Mouse (Mus musculus) small intestine, adult 10 weeks (tissue): ENCODE results near the gene Dnah3. TPM values are rescaled to one million over a fixed set of nuclear protein-coding genes. Genes with fewer than 3 reads are reported as not detected.

Experiments
- polyA plus RNA-seq: library from polyadenylated mRNA; stranded (reverse); fragments of 350-450 nt; fragmentation: Illumina TruSeq; extraction: RNeasy Lipid Tissue Mini Kit (QIAGEN cat#74804); gene quantifications from one replicate; pipeline ENCODE4 v1.2.3, GENCODE M21; 2014; ENCODE audit warnings: low replicate concordance

The Dnah3 gene
- polyA plus RNA-seq: not detected

GRCm38 (mm10) chr7:120095180-120095579 lies at the start of gene Dnah3:
Gene Dnah3 (minus strand): TSS chr7:120095280.

GRCm38 (mm10) chr7:120102164-120102972 lies 7.3 kb upstream of the Dnah3 start, which contains the start of gene Tmem159:
Gene Tmem159 (plus strand): TSS chr7:120102353.

GRCm38 (mm10) chr7:119895639-119896512 lies 199.2 kb downstream of the Dnah3 start, which contains the start of the genes Lyrm1 and Dcun1d3:
Gene Lyrm1 (plus strand): TSS chr7:119895861.
Gene Dcun1d3 (minus strand): TSS chr7:119896298.

Other genes starting within 250 kb of the Dnah3 start
- gene Lyrm1, start 199.4 kb downstream of the Dnah3 start, polyA plus RNA-seq: 12.7 TPM
- 10.8 TPM for gene Dcun1d3, start 199.0 kb downstream of the Dnah3 start, polyA plus RNA-seq
- gene Tmem159, start 7.1 kb upstream of the Dnah3 start, polyA plus RNA-seq: 17.7 TPM
- gene Zp2, start 50.0 kb upstream of the Dnah3 start, polyA plus RNA-seq: 0.82 TPM
- 189 TPM for gene Anks4b, start 78.6 kb upstream of the Dnah3 start, polyA plus RNA-seq
- 1.9 TPM for gene Crym, start 106.8 kb upstream of the Dnah3 start, polyA plus RNA-seq
- gene Abca14, start 108.7 kb upstream of the Dnah3 start, polyA plus RNA-seq: 2.2 TPM
- gene Abca15, start 233.4 kb upstream of the Dnah3 start, polyA plus RNA-seq: not detected